In genomic region chr9:51664876-51665275, GRCm38 (mm10) we compare ENCODE assay signal across 14 mouse cellular contexts.
"Had no signal": no experiment of that assay in that cellular context is flagged by ENCODE, and none has a peak within 500 bp of the region (broad histone marks: within the 10 kb centered on the region; RNA-seq: fewer than 3 reads in every experiment).

No protein-coding gene starts in this region.

- H3K27ac ChIP-seq: kidney, postnatal 0 days; liver, embryonic 14.5 days had no signal

- DNase-seq: kidney, adult 9 months; kidney, postnatal 36 days; layer of hippocampus, adult 9-11 months; layer of hippocampus, postnatal 36 days; liver; lung, adult 18-20 months; right cerebral cortex, postnatal 4 days; spleen, adult 18-20 months; thymus, adult 18-20 months; thymus, postnatal 14 days had no signal

- ATAC-seq: inflammation-experienced regulatory T-cells, adult 6 months; intestine, postnatal 0 days had no signal

- H3K9ac ChIP-seq: liver, embryonic 14.5 days had no signal
